Mouse (Mus musculus) olfactory bulb, adult 2 months (tissue): ENCODE measurements at regions not wholly inside any gene's neighbourhood (a gene's known extent, or its start where the extent isn't known, plus 50 kb on each side); places are given as distances from the start of the nearest gene placed in this dataset.

ENCODE experiments used
- H3K27ac ChIP-seq: fragments of 200-500 bp; 2 replicates; pipeline ENCODE4 v1.5.1; 2012; ENCODE audit warnings: low read depth, low read length; ENCODE audit not compliant: insufficient read depth
- H3K4me1 ChIP-seq: fragments of 200-500 bp; 2 replicates; pipeline ENCODE4 v1.6.1; 2012; ENCODE audit warnings: low read length; ENCODE audit not compliant: control insufficient read depth, insufficient read depth
- H3K4me3 ChIP-seq: fragments of 200-500 bp; 2 replicates; pipeline ENCODE4 v1.5.1; 2012; ENCODE audit warnings: mild to moderate bottlenecking, low read depth, low read length, moderate library complexity; ENCODE audit not compliant: insufficient read depth
- CTCF ChIP-seq: fragments of 200-500 bp; IDR thresholded peaks from 2 replicates; pipeline ENCODE4 v1.5.1; 2012; ENCODE audit warnings: low read depth, mild to moderate bottlenecking, low read length, moderate library complexity; ENCODE audit not compliant: insufficient read depth
- POLR2A ChIP-seq: fragments of 200-500 bp; IDR thresholded peaks from 2 replicates; pipeline ENCODE4 v1.6.1; 2012; ENCODE audit warnings: mild to moderate bottlenecking, low read depth, low read length, moderate library complexity; ENCODE audit not compliant: insufficient read depth
- WGBS: fragments of 180-500 bp; shearing (Covaris S2); methylation state at CpG from one replicate; pipeline ENCODE4 v1.1.7; 2018; 5-methylcytosine and 5-hydroxymethylcytosine counted together

GRCm38 (mm10) chr8:116383495-116384417 lies 121.0 kb upstream of the Dynlrb2 start:
- TF ChIP-seq POLR2A (no peak), CTCF (no peak)
- no peak overlapping the region for H3K27ac ChIP-seq
- H3K4me1 ChIP-seq, result peaks cover 8% of the 10 kb centered on the region; the same call in 1 of the 2 replicates
- 61% methylated on average over 13 of the region's 14 CpGs for whole genome bisulfite sequencing
- no peak overlapping the region for H3K4me3 ChIP-seq

- TF ChIP-seq POLR2A (no peak), CTCF (no peak)
- no peak overlapping the region for H3K4me3 ChIP-seq
- H3K4me1 ChIP-seq, result peaks cover 8% of the 10 kb centered on the region; the same call in 1 of the 2 replicates
- no peak overlapping the region for H3K27ac ChIP-seq
- 82% methylated on average over 8 of the region's 8 CpGs for WGBS
These were observed 121.7 kb upstream of the Dynlrb2 start for GRCm38 (mm10) chr8:116383036-116383435.

- Histone ChIP-seq H3K27ac (no peak overlapping the region), H3K4me3 (no peak overlapping the region), H3K4me1 (peaks cover 8% of the 10 kb centered on the region; the same call in 1 of the 2 replicates)
- TF ChIP-seq POLR2A (no peak), CTCF (no peak)
- 96% methylated on average over 4 of the region's 4 CpGs for WGBS
These were observed 124.2 kb upstream of the Dynlrb2 start for GRCm38 (mm10) chr8:116380601-116381000.

- WGBS, result 75% methylated on average over 3 of the region's 3 CpGs
- TF ChIP-seq POLR2A (no peak), CTCF (no peak)
- Histone ChIP-seq H3K4me3 (no peak overlapping the region), H3K4me1 (peaks cover 6% of the 10 kb centered on the region; the same call in 1 of the 2 replicates), H3K27ac (no peak overlapping the region)
These were observed 124.9 kb upstream of the Dynlrb2 start for GRCm38 (mm10) chr8:116379851-116380250.

GRCm38 (mm10) chr8:116375758-116376157 lies 129.0 kb upstream of the Dynlrb2 start:
- 74% methylated on average over 5 of the region's 5 CpGs for WGBS
- H3K4me1 ChIP-seq, result peaks cover 3% of the 10 kb centered on the region; the same call in 1 of the 2 replicates
- TF ChIP-seq POLR2A (no peak), CTCF (no peak)
- no peak overlapping the region for H3K27ac ChIP-seq
- no peak overlapping the region for H3K4me3 ChIP-seq

GRCm38 (mm10) chr8:116373063-116373462 lies 131.7 kb upstream of the Dynlrb2 start:
- Histone ChIP-seq H3K4me1 (peaks cover 3% of the 10 kb centered on the region; the same call in 1 of the 2 replicates), H3K4me3 (no peak overlapping the region), H3K27ac (no peak overlapping the region)
- no peak for TF ChIP-seq POLR2A
- no peak for TF ChIP-seq CTCF
- WGBS, result 62% methylated on average over 4 of the region's 4 CpGs

- Histone ChIP-seq H3K27ac (no peak overlapping the region), H3K4me1 (peaks cover 3% of the 10 kb centered on the region; the same call in 1 of the 2 replicates), H3K4me3 (no peak overlapping the region)
- 15% methylated on average over 3 of the region's 3 CpGs for WGBS
- no peak for TF ChIP-seq CTCF
These were observed 132.2 kb upstream of the Dynlrb2 start for GRCm38 (mm10) chr8:116372574-116372973.

GRCm38 (mm10) chr8:116372056-116372455 lies 132.7 kb upstream of the Dynlrb2 start:
- TF ChIP-seq CTCF (no peak), POLR2A (no peak)
- 78% methylated on average over 9 of the region's 9 CpGs for WGBS
- Histone ChIP-seq H3K4me3 (no peak overlapping the region), H3K27ac (no peak overlapping the region), H3K4me1 (peaks cover 3% of the 10 kb centered on the region; the same call in 1 of the 2 replicates)

GRCm38 (mm10) chr8:116367491-116367890 lies 137.3 kb upstream of the Dynlrb2 start:
- Histone ChIP-seq H3K4me1 (peaks cover 1% of the 10 kb centered on the region; the same call in 1 of the 2 replicates), H3K4me3 (no peak overlapping the region), H3K27ac (no peak overlapping the region)
- TF ChIP-seq CTCF (no peak), POLR2A (no peak)
- WGBS, result 53% methylated on average over 6 of the region's 6 CpGs

GRCm38 (mm10) chr8:116366706-116367105 lies 138.1 kb upstream of the Dynlrb2 start:
- Histone ChIP-seq H3K27ac (no peak overlapping the region), H3K4me3 (no peak overlapping the region), H3K4me1 (no peaks in the 10 kb centered on the region)
- WGBS, result 88% methylated on average over 3 of the region's 3 CpGs
- TF ChIP-seq CTCF (no peak), POLR2A (no peak)
